Mouse (Mus musculus): ENCODE data around the gene Clrn3. TPM values are rescaled to one million over a fixed set of nuclear protein-coding genes. Genes with fewer than 3 reads are reported as not detected.

The Clrn3 gene
- polyA plus RNA-seq, 1 experiment from 2014 or later, result not detected

GRCm38 (mm10) chr7:135542235-135542634, 13.8 kb upstream of the Clrn3 start:
- no peaks in the 10 kb centered on the region for H3K9me3 ChIP-seq (replicated peaks; ENCODE audit: control insufficient read depth, low read length)
- no peak overlapping the region for H3K4me2 ChIP-seq (ENCODE audit: low read length)
- H3K9ac ChIP-seq (ENCODE audit: low read length), result no peak overlapping the region
- no peak for ATAC-seq
- H3K27ac ChIP-seq (ENCODE audit: low read depth, low read length), result no peak overlapping the region
- H3K4me1 ChIP-seq (ENCODE audit: control insufficient read depth, insufficient read depth, low read length), result peaks cover 6% of the 10 kb centered on the region
- WGBS, result 71% methylated on average over 3 of the region's 3 CpGs
- peaks cover 15% of the 10 kb centered on the region; the same call in 1 of the 2 replicates for H3K27me3 ChIP-seq (replicated peaks; ENCODE audit: control insufficient read depth, insufficient read depth, low read length)
- no peaks in the 10 kb centered on the region for H3K36me3 ChIP-seq (ENCODE audit: control insufficient read depth, insufficient read depth, low read length)
- no peak overlapping the region for H3K4me3 ChIP-seq (ENCODE audit: low read depth, low read length)
- DNase-seq (ENCODE audit: low spot score), result no peak

GRCm38 (mm10) chr7:135539429-135539828, 11.0 kb upstream of the Clrn3 start:
- Histone ChIP-seq H3K4me3 (ENCODE audit: low read depth, low read length) (no peak overlapping the region), H3K27ac (ENCODE audit: low read depth, low read length) (no peak overlapping the region), H3K9ac (ENCODE audit: low read length) (no peak overlapping the region), H3K4me2 (ENCODE audit: low read length) (no peak overlapping the region), H3K9me3 (replicated peaks; ENCODE audit: control insufficient read depth, low read length) (no peaks in the 10 kb centered on the region), H3K27me3 (replicated peaks; ENCODE audit: control insufficient read depth, insufficient read depth, low read length) (peaks cover 15% of the 10 kb centered on the region; the same call in 1 of the 2 replicates), H3K4me1 (ENCODE audit: control insufficient read depth, insufficient read depth, low read length) (peaks cover 6% of the 10 kb centered on the region), H3K36me3 (ENCODE audit: control insufficient read depth, insufficient read depth, low read length) (no peaks in the 10 kb centered on the region)
- DNase-seq (ENCODE audit: low spot score) (no peak), ATAC-seq (no peak)
- 88% methylated on average over 2 of the region's 2 CpGs for WGBS

GRCm38 (mm10) chr7:135537948-135538741, 9.7 kb upstream of the Clrn3 start:
- peaks cover 6% of the 10 kb centered on the region for H3K4me1 ChIP-seq (ENCODE audit: control insufficient read depth, insufficient read depth, low read length)
- under 1% methylated on average over 71 of the region's 71 CpGs for WGBS
- peak; percentile 78 for ATAC-seq

GRCm38 (mm10) chr7:135537341-135537901, 9.0 kb upstream of the Clrn3 start, which contains the start of gene Ptpre:
TSS of gene Ptpre (plus strand) at chr7:135537481.
- H3K27me3 ChIP-seq (replicated peaks; ENCODE audit: control insufficient read depth, insufficient read depth, low read length), result peaks cover 15% of the 10 kb centered on the region; the same call in 1 of the 2 replicates
- H3K36me3 ChIP-seq (ENCODE audit: control insufficient read depth, insufficient read depth, low read length), result no peaks in the 10 kb centered on the region
- peak within 1 kb of the TSS; percentile 72 for H3K9ac ChIP-seq (ENCODE audit: low read length)
- ATAC-seq (peak; percentile 96), DNase-seq (ENCODE audit: low spot score) (peak; percentile 86)
- H3K4me3 ChIP-seq (ENCODE audit: low read depth, low read length), result peak within 1 kb of the TSS; percentile 56
- 4% methylated on average over 28 of the region's 28 CpGs for WGBS
- peaks cover 6% of the 10 kb centered on the region for H3K4me1 ChIP-seq (ENCODE audit: control insufficient read depth, insufficient read depth, low read length)
- no peak within 1 kb of the TSS for H3K27ac ChIP-seq (ENCODE audit: low read depth, low read length)
- H3K9me3 ChIP-seq (replicated peaks; ENCODE audit: control insufficient read depth, low read length), result no peaks in the 10 kb centered on the region
- H3K4me2 ChIP-seq (ENCODE audit: low read length), result peak within 1 kb of the TSS; percentile 92

More at GRCm38 (mm10) chr7:135537948-135538741, 9.7 kb upstream of the Clrn3 start:
- Histone ChIP-seq H3K4me2 (ENCODE audit: low read length) (peak overlapping the region; percentile 92), H3K9me3 (replicated peaks; ENCODE audit: control insufficient read depth, low read length) (no peaks in the 10 kb centered on the region), H3K4me3 (ENCODE audit: low read depth, low read length) (peak overlapping the region; percentile 56), H3K27me3 (replicated peaks; ENCODE audit: control insufficient read depth, insufficient read depth, low read length) (peaks cover 15% of the 10 kb centered on the region; the same call in 1 of the 2 replicates), H3K36me3 (ENCODE audit: control insufficient read depth, insufficient read depth, low read length) (no peaks in the 10 kb centered on the region), H3K9ac (ENCODE audit: low read length) (peak overlapping the region; percentile 72), H3K27ac (ENCODE audit: low read depth, low read length) (no peak overlapping the region)
- peak; percentile 53 for DNase-seq (ENCODE audit: low spot score)

- 84% methylated on average over 3 of the region's 3 CpGs for WGBS
- peaks cover 6% of the 10 kb centered on the region for H3K4me1 ChIP-seq (ENCODE audit: control insufficient read depth, insufficient read depth, low read length)
- no peaks in the 10 kb centered on the region for H3K9me3 ChIP-seq (replicated peaks; ENCODE audit: control insufficient read depth, low read length)
- DNase-seq (ENCODE audit: low spot score) (no peak), ATAC-seq (no peak)
- no peak overlapping the region for H3K4me3 ChIP-seq (ENCODE audit: low read depth, low read length)
- no peak overlapping the region for H3K4me2 ChIP-seq (ENCODE audit: low read length)
- no peak overlapping the region for H3K9ac ChIP-seq (ENCODE audit: low read length)
- H3K27ac ChIP-seq (ENCODE audit: low read depth, low read length), result no peak overlapping the region
- H3K36me3 ChIP-seq (ENCODE audit: control insufficient read depth, insufficient read depth, low read length), result no peaks in the 10 kb centered on the region
- H3K27me3 ChIP-seq (replicated peaks; ENCODE audit: control insufficient read depth, insufficient read depth, low read length), result peaks cover 15% of the 10 kb centered on the region; the same call in 1 of the 2 replicates
Observed at GRCm38 (mm10) chr7:135535908-135536307, 7.5 kb upstream of the Clrn3 start.

- no peak overlapping the region for H3K27ac ChIP-seq (ENCODE audit: low read depth, low read length)
- DNase-seq (ENCODE audit: low spot score) (peak; percentile 54), ATAC-seq (no peak)
- H3K9me3 ChIP-seq (replicated peaks; ENCODE audit: control insufficient read depth, low read length), result no peaks in the 10 kb centered on the region
- no peaks in the 10 kb centered on the region for H3K36me3 ChIP-seq (ENCODE audit: control insufficient read depth, insufficient read depth, low read length)
- WGBS, result 44% methylated on average over 2 of the region's 2 CpGs
- H3K4me3 ChIP-seq (ENCODE audit: low read depth, low read length), result no peak overlapping the region
- H3K4me1 ChIP-seq (ENCODE audit: control insufficient read depth, insufficient read depth, low read length), result peaks cover 6% of the 10 kb centered on the region
- H3K9ac ChIP-seq (ENCODE audit: low read length), result no peak overlapping the region
- no peak overlapping the region for H3K4me2 ChIP-seq (ENCODE audit: low read length)
- H3K27me3 ChIP-seq (replicated peaks; ENCODE audit: control insufficient read depth, insufficient read depth, low read length), result peaks cover 15% of the 10 kb centered on the region; the same call in 1 of the 2 replicates
Observed at GRCm38 (mm10) chr7:135534548-135535189, 6.2 kb upstream of the Clrn3 start.

GRCm38 (mm10) chr7:135529068-135529467, 614 bp upstream of the Clrn3 start:
- H3K27me3 ChIP-seq (replicated peaks; ENCODE audit: control insufficient read depth, insufficient read depth, low read length), result no peaks in the 10 kb centered on the region
- H3K4me1 ChIP-seq (ENCODE audit: control insufficient read depth, insufficient read depth, low read length), result no peaks in the 10 kb centered on the region
- H3K4me2 ChIP-seq (ENCODE audit: low read length), result no peak overlapping the region
- H3K9me3 ChIP-seq (replicated peaks; ENCODE audit: control insufficient read depth, low read length), result no peaks in the 10 kb centered on the region
- no peak overlapping the region for H3K4me3 ChIP-seq (ENCODE audit: low read depth, low read length)
- no peak overlapping the region for H3K27ac ChIP-seq (ENCODE audit: low read depth, low read length)
- 87% methylated on average over 2 of the region's 2 CpGs for WGBS
- no peak for ATAC-seq
- no peak for DNase-seq (ENCODE audit: low spot score)
- H3K9ac ChIP-seq (ENCODE audit: low read length), result no peak overlapping the region
- no peaks in the 10 kb centered on the region for H3K36me3 ChIP-seq (ENCODE audit: control insufficient read depth, insufficient read depth, low read length)

GRCm38 (mm10) chr7:135527169-135527568, 1.3 kb downstream of the Clrn3 start:
- no peaks in the 10 kb centered on the region for H3K36me3 ChIP-seq (ENCODE audit: control insufficient read depth, insufficient read depth, low read length)
- no peaks in the 10 kb centered on the region for H3K9me3 ChIP-seq (replicated peaks; ENCODE audit: control insufficient read depth, low read length)
- no peak overlapping the region for H3K9ac ChIP-seq (ENCODE audit: low read length)
- 73% methylated on average over 3 of the region's 3 CpGs for WGBS
- ATAC-seq, result no peak
- H3K4me3 ChIP-seq (ENCODE audit: low read depth, low read length), result no peak overlapping the region
- no peak overlapping the region for H3K27ac ChIP-seq (ENCODE audit: low read depth, low read length)
- no peak overlapping the region for H3K4me2 ChIP-seq (ENCODE audit: low read length)
- no peaks in the 10 kb centered on the region for H3K27me3 ChIP-seq (replicated peaks; ENCODE audit: control insufficient read depth, insufficient read depth, low read length)
- no peak for DNase-seq (ENCODE audit: low spot score)
- H3K4me1 ChIP-seq (ENCODE audit: control insufficient read depth, insufficient read depth, low read length), result no peaks in the 10 kb centered on the region

All from forebrain, embryonic 14.5 days (tissue).